Mouse (Mus musculus): ENCODE measurements around the gene Maea. TPM values are rescaled to one million over a fixed set of nuclear protein-coding genes. Genes with fewer than 3 reads are reported as not detected.
"Not testable (repeated sequence)": the region's sequence is repeated elsewhere in the genome, so short reads cannot be mapped to it uniquely, and the experiment has no call there.

The Maea gene
- polyA plus RNA-seq, 1 experiment from 2014 or later, result 139 TPM

- H3K36me3 ChIP-seq (replicated peaks); H3K9ac ChIP-seq; H3K4me3 ChIP-seq; H3K27ac ChIP-seq; H3K4me2 ChIP-seq; ATAC-seq (replicated peaks); H3K9me3 ChIP-seq; H3K27me3 ChIP-seq (replicated peaks): not testable (repeated sequence)
- peaks cover 14% of the 10 kb centered on the region for H3K4me1 ChIP-seq
- 70% methylated on average over 3 of the region's 3 CpGs for WGBS
These were observed 6.9 kb downstream of the Maea start for GRCm38 (mm10) chr5:33342248-33342647.

DNA sequence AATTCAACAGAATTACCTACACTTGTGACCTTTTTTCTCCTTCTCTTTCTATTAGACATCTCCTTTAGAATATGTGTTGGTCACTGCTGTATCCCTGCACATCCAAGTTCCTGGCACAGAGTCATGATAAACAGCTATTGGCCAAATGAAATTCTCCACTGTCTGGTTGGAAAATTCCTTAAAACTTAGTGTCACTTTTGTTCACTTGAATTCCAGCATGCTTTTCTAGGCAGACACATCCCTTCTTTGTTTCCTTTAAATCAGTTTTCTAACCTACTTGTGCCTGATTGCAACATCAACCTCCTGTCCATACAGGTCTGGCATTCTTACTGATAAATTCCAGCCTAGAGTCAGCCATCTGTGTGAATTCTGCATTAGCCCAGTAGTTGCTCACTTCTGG, 7.5 kb downstream of the Maea start:
- H3K4me2 ChIP-seq, result no peak overlapping the region
- H3K9ac ChIP-seq, result no peak overlapping the region
- no peak overlapping the region for H3K4me3 ChIP-seq
- no peak overlapping the region for H3K27ac ChIP-seq
- ATAC-seq (replicated peaks), result no peak
- peaks cover 9% of the 10 kb centered on the region for H3K4me1 ChIP-seq
- no peaks in the 10 kb centered on the region for H3K9me3 ChIP-seq
- no peaks in the 10 kb centered on the region for H3K36me3 ChIP-seq (replicated peaks)
- H3K27me3 ChIP-seq (replicated peaks), result no peaks in the 10 kb centered on the region

DNA sequence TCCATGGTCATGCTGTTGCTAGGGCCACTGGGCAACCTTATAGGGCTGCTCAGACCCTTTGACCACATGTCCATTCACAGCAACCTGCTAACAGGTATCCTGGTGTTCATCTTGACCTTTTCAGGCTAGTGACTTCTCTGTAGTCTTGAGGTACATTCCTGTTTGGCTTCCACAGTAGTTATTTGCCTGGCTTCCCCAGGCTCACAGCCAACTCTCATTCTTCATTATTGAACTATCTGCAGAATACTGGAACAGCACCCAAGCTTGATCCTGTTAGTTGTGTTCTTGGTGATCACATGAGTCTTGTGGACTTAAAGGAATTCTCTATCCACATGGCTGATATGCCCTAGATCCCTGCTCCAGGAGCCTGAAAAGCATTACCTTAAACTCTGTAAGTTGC, 8.3 kb downstream of the Maea start:
- Histone ChIP-seq H3K36me3 (replicated peaks) (no peaks in the 10 kb centered on the region), H3K27me3 (replicated peaks) (no peaks in the 10 kb centered on the region), H3K9me3 (no peaks in the 10 kb centered on the region), H3K4me2 (no peak overlapping the region), H3K4me1 (0 out of 2 replicates have a peak, but pooled peaks cover 4% of the 10 kb centered on the region), H3K27ac (no peak overlapping the region), H3K9ac (no peak overlapping the region), H3K4me3 (no peak overlapping the region)
- no peak for ATAC-seq (replicated peaks)

- H3K36me3 ChIP-seq (replicated peaks), result no peaks in the 10 kb centered on the region
- H3K9ac ChIP-seq, result no peak overlapping the region
- H3K27me3 ChIP-seq (replicated peaks), result no peaks in the 10 kb centered on the region
- H3K4me2 ChIP-seq, result no peak overlapping the region
- no peaks in the 10 kb centered on the region for H3K9me3 ChIP-seq
- H3K4me3 ChIP-seq, result no peak overlapping the region
- no peak overlapping the region for H3K27ac ChIP-seq
- 0 out of 2 replicates have a peak, but pooled peaks cover 4% of the 10 kb centered on the region for H3K4me1 ChIP-seq
- no peak for ATAC-seq (replicated peaks)
- 96% methylated on average over 3 of the region's 3 CpGs for WGBS
These were observed 8.8 kb downstream of the Maea start for GRCm38 (mm10) chr5:33344070-33344469.

- Histone ChIP-seq H3K9me3 (no peaks in the 10 kb centered on the region), H3K4me1 (0 out of 2 replicates have a peak, but pooled peaks cover 2% of the 10 kb centered on the region), H3K27ac (no peak overlapping the region), H3K27me3 (replicated peaks) (no peaks in the 10 kb centered on the region), H3K36me3 (replicated peaks) (no peaks in the 10 kb centered on the region), H3K9ac (no peak overlapping the region), H3K4me2 (no peak overlapping the region), H3K4me3 (no peak overlapping the region)
- 78% methylated on average over 3 of the region's 3 CpGs for whole genome bisulfite sequencing
- ATAC-seq (replicated peaks), result no peak
These were observed 12.3 kb downstream of the Maea start for GRCm38 (mm10) chr5:33347620-33348019.

- over 99% methylated on average over 5 of the region's 5 CpGs for WGBS
- no peak overlapping the region for H3K4me2 ChIP-seq
- no peaks in the 10 kb centered on the region; the same call in 1 of the 2 replicates for H3K4me1 ChIP-seq
- H3K4me3 ChIP-seq, result no peak overlapping the region
- no peaks in the 10 kb centered on the region for H3K9me3 ChIP-seq
- ATAC-seq (replicated peaks), result no peak
- H3K27me3 ChIP-seq (replicated peaks), result no peaks in the 10 kb centered on the region
- no peaks in the 10 kb centered on the region for H3K36me3 ChIP-seq (replicated peaks)
- H3K27ac ChIP-seq, result no peak overlapping the region
- H3K9ac ChIP-seq, result no peak overlapping the region
These were observed 13.9 kb downstream of the Maea start for GRCm38 (mm10) chr5:33349205-33349604.

- no peak overlapping the region for H3K4me3 ChIP-seq
- H3K27ac ChIP-seq, result no peak overlapping the region
- 72% methylated on average over 4 of the region's 4 CpGs for WGBS
- no peak overlapping the region for H3K4me2 ChIP-seq
- no peaks in the 10 kb centered on the region for H3K36me3 ChIP-seq (replicated peaks)
- no peak overlapping the region for H3K9ac ChIP-seq
- no peaks in the 10 kb centered on the region for H3K27me3 ChIP-seq (replicated peaks)
- no peaks in the 10 kb centered on the region for H3K9me3 ChIP-seq
- no peaks in the 10 kb centered on the region; the same call in 1 of the 2 replicates for H3K4me1 ChIP-seq
- no peak for ATAC-seq (replicated peaks)
These were observed 14.4 kb downstream of the Maea start for GRCm38 (mm10) chr5:33349706-33350105.

GRCm38 (mm10) chr5:33351556-33352272, 16.4 kb downstream of the Maea start:
- no peaks in the 10 kb centered on the region for H3K27me3 ChIP-seq (replicated peaks)
- H3K4me1 ChIP-seq, result no peaks in the 10 kb centered on the region; the same call in 1 of the 2 replicates
- H3K4me3 ChIP-seq, result no peak overlapping the region
- H3K9me3 ChIP-seq, result no peaks in the 10 kb centered on the region
- H3K36me3 ChIP-seq (replicated peaks), result no peaks in the 10 kb centered on the region
- ATAC-seq (replicated peaks), result no peak
- no peak overlapping the region for H3K9ac ChIP-seq
- H3K27ac ChIP-seq, result no peak overlapping the region
- H3K4me2 ChIP-seq, result no peak overlapping the region
- 86% methylated on average over 3 of the region's 3 CpGs for WGBS

DNA sequence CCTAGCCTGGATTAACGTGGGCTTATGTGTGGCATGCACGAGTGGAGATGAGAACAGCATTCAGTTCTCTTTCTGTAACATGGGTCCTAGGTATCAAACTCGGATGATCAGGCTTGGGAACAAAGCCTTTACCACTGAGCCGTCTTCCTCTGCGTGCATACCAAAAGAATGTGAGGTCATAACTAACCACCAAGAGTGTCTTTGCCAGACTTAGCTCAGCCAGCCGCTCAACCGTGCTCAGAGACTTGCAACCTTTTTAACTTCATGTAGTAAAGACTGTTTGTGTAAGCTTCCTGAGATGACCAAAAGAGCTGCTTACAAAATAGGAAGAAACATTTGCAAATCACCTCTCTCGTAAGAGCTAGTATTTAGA, 16.9 kb downstream of the Maea start:
- 77% methylated on average over 8 of the region's 8 CpGs for WGBS
- Histone ChIP-seq H3K9me3 (no peaks in the 10 kb centered on the region), H3K4me2 (no peak overlapping the region), H3K4me3 (no peak overlapping the region), H3K27ac (no peak overlapping the region), H3K9ac (no peak overlapping the region), H3K36me3 (replicated peaks) (no peaks in the 10 kb centered on the region), H3K27me3 (replicated peaks) (no peaks in the 10 kb centered on the region), H3K4me1 (no peaks in the 10 kb centered on the region; the same call in 1 of the 2 replicates)
- ATAC-seq (replicated peaks), result no peak

DNA sequence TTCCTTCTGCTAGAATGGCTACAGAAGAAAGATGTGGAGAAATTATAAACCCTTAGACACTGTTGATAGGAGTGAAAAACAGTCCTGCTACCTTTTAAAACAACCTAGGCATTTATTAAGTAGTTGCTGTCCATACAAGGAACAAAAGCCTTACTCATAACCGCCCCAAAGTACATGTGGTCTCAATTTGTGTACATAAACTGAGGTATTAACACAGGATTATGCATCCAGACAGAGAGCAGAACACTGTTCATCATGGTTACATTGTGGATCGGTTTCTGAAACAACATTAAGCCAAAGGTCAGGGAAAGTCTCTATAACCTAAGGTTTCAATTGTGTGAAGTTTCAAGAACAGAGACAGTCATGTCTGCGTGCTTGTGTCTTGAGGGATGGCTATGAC, 17.7 kb downstream of the Maea start:
- Histone ChIP-seq H3K4me3 (no peak overlapping the region), H3K27me3 (replicated peaks) (no peaks in the 10 kb centered on the region), H3K9ac (no peak overlapping the region), H3K36me3 (replicated peaks) (no peaks in the 10 kb centered on the region), H3K4me1 (no peaks in the 10 kb centered on the region; the same call in 1 of the 2 replicates), H3K9me3 (no peaks in the 10 kb centered on the region), H3K4me2 (no peak overlapping the region), H3K27ac (no peak overlapping the region)
- 86% methylated on average over 3 of the region's 3 CpGs for WGBS
- no peak for ATAC-seq (replicated peaks)

DNA sequence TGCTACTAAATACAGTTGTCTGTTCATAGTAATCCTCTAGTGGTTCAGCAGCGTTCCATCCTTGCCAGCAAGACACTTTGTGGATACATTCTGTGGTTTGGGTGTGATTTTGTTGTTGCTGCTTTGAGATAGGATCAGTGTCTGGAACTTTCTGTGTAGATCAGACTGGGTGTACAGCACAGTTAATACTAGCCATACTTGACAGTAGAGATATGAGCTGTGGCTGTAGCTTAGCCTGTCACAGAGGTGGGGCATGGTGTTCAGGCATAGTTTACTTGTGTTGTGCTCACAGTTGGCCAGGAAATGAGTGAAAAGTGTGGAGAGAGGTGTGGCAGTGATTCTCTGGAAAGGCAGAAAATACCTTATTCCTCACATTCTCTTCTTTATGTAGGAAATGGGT, 22.2 kb downstream of the Maea start:
- 100% methylated on average over 1 of the region's 1 CpGs for WGBS
- Histone ChIP-seq H3K9ac (no peak overlapping the region), H3K27ac (no peak overlapping the region), H3K4me2 (no peak overlapping the region), H3K27me3 (replicated peaks) (no peaks in the 10 kb centered on the region), H3K36me3 (replicated peaks) (peaks cover 17% of the 10 kb centered on the region), H3K4me3 (no peak overlapping the region), H3K4me1 (no peaks in the 10 kb centered on the region; the same call in 1 of the 2 replicates), H3K9me3 (no peaks in the 10 kb centered on the region)
- no peak for ATAC-seq (replicated peaks)

DNA sequence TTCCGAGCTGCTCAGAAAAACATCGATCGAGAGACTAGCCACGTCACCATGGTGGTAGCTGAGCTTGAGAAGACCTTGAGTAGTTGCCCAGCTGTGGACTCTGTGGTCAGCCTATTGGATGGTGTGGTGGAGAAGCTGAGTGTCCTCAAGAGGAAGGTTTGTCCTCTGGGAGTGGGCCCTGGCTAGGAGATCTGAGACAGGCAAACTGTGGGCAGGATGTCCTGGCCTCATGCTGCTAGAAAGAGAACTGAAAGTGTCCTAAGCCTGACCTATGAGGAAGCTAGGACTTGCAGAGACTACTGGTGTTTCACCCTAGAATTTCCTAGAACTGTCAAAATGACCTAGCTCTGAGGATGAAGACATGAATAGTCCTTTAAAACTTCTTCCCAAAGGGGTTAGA, 23.2 kb downstream of the Maea start:
- WGBS, result 96% methylated on average over 4 of the region's 4 CpGs
- Histone ChIP-seq H3K4me1 (no peaks in the 10 kb centered on the region), H3K36me3 (replicated peaks) (peaks cover 20% of the 10 kb centered on the region), H3K4me3 (no peak overlapping the region), H3K9me3 (no peaks in the 10 kb centered on the region), H3K9ac (no peak overlapping the region), H3K27me3 (replicated peaks) (no peaks in the 10 kb centered on the region), H3K27ac (no peak overlapping the region), H3K4me2 (no peak overlapping the region)
- no peak for ATAC-seq (replicated peaks)

- Histone ChIP-seq H3K27me3 (replicated peaks) (no peaks in the 10 kb centered on the region), H3K36me3 (replicated peaks) (peaks cover 49% of the 10 kb centered on the region), H3K9me3 (no peaks in the 10 kb centered on the region), H3K4me3 (no peak overlapping the region), H3K27ac (no peak overlapping the region), H3K4me1 (no peaks in the 10 kb centered on the region), H3K9ac (no peak overlapping the region), H3K4me2 (no peak overlapping the region)
- ATAC-seq (replicated peaks), result no peak
- 93% methylated on average over 5 of the region's 5 CpGs for WGBS
These were observed 28.0 kb downstream of the Maea start for GRCm38 (mm10) chr5:33363263-33363662.

Data from midbrain, embryonic 15.5 days (tissue).